Mouse (Mus musculus) heart, adult 2 months (tissue): ENCODE measurements around the gene Ipcef1. TPM values are rescaled to one million over a fixed set of nuclear protein-coding genes. Genes with fewer than 3 reads are reported as not detected.

ENCODE experiments used
- DNase-seq, 2 experiments: peaks; one replicate each; pipeline ENCODE4 v3.0.0; 2021
- H3K27ac ChIP-seq: fragments of 200-600 bp; 2 replicates; pipeline ENCODE4 v1.8.1; 2022
- H3K27me3 ChIP-seq: fragments of 200-500 bp; 2 replicates; pipeline ENCODE4 v1.6.1; 2012; ENCODE audit warnings: mild to moderate bottlenecking, low read length, inconsistent platforms, mixed read lengths; ENCODE audit not compliant: control insufficient read depth, insufficient read depth
- H3K36me3 ChIP-seq: fragments of 200-500 bp; 2 replicates; pipeline ENCODE4 v1.6.1; 2012; ENCODE audit warnings: low read length, inconsistent platforms; ENCODE audit not compliant: control insufficient read depth, insufficient read depth
- H3K4me1 ChIP-seq: fragments of 200-500 bp; 2 replicates; pipeline ENCODE4 v1.6.1; 2011; ENCODE audit warnings: low read length; ENCODE audit not compliant: control insufficient read depth, insufficient read depth
- H3K4me3 ChIP-seq: fragments of 200-600 bp; 2 replicates; pipeline ENCODE4 v1.8.1; 2022
- H3K79me2 ChIP-seq: fragments of 200-500 bp; replicated peaks from 2 replicates; pipeline ENCODE4 v1.6.1; 2012; ENCODE audit warnings: mild to moderate bottlenecking, inconsistent platforms, low read length, moderate library complexity, mixed read lengths; ENCODE audit not compliant: control insufficient read depth, insufficient read depth
- H3K9ac ChIP-seq: fragments of 200-500 bp; 2 replicates; pipeline ENCODE4 v1.6.1; 2012; ENCODE audit warnings: low read depth, mild to moderate bottlenecking, control low read depth, inconsistent platforms, low read length, mixed read lengths
- CTCF ChIP-seq: fragments of 200-600 bp; IDR thresholded peaks from 2 replicates; pipeline ENCODE4 v1.8.1; 2022; ENCODE audit warnings: antibody characterized with exemption, mild to moderate bottlenecking, moderate library complexity
- EP300 ChIP-seq: fragments of 200-500 bp; IDR thresholded peaks from 2 replicates; pipeline ENCODE4 v1.6.1; 2011; ENCODE audit warnings: low read depth, low read length, control low read depth; ENCODE audit not compliant: insufficient read depth
- POLR2A ChIP-seq: fragments of 200-500 bp; IDR thresholded peaks from 2 replicates; pipeline ENCODE4 v1.6.1; 2011; ENCODE audit warnings: mild to moderate bottlenecking, low read depth, low read length, control low read depth; ENCODE audit not compliant: insufficient read depth
- WGBS: fragments of 180-500 bp; shearing (Covaris S2); methylation state at CpG from one replicate; pipeline ENCODE4 v1.1.7; 2018; 5-methylcytosine and 5-hydroxymethylcytosine counted together
- intact Hi-C: fragments of 180-260 bp; cut with DNase I; formaldehyde crosslinking; loops from one replicate; pipeline ENCODE4 v1.15.1; 2025
- polyA plus RNA-seq: library from polyadenylated mRNA; depleted of rRNA; stranded (reverse); fragments of >200 nt; gene quantifications from 2 replicates; pipeline ENCODE4 v1.2.3, GENCODE M21; 2012
- total RNA-seq, 2 experiments: library from RNA; stranded (reverse); gene quantifications; 2 replicates each; pipeline ENCODE4 v1.2.3; 2021

Ipcef1 gene
- total and polyA plus RNA-seq, 3 experiments: 0.27 to 0.34 (median 0.31) TPM

DNA sequence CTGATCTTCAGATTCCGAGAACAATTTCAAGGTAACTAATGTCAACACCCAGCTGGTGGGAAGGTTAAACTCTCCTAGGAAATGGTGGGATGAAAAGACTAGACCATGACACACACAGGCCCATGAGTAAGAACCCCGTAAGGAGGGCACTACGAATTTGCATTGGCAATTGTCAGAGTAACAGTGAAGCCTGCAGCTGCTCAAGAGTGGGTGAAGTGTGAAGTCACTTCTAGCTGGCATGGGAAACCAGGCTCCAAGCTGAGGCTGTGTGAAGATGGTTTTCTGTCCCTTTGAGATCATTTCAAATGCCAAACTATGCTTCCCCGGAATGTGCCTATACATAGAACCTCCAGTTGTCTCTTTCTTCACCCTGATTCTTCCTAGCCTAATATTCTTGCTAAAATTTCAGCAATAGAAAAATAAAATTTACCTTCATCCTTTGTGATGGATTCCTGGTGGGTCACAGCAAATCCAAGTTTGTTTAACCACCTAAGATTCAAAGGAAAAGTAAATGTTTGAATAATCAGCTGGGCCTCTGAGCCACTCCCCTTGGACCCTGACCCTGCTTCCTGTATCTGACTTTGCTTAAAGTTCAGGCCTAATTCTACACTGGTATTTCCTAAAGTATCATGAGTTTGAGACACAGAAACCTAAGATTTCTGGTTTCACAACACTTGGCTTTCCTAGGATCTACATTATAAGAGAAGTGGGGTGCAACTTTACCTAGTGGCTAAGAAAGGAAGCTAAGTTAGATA lies 115.4 kb downstream of the Ipcef1 start:
- Histone ChIP-seq H3K27ac (no peak overlapping the region), H3K27me3 (no peaks in the 10 kb centered on the region), H3K9ac (no peak overlapping the region), H3K4me3 (no peak overlapping the region), H3K36me3 (no peaks in the 10 kb centered on the region), H3K4me1 (no peaks in the 10 kb centered on the region), H3K79me2 (no peaks in the 10 kb centered on the region)
- WGBS: 84% methylated on average over 4 of the region's 4 CpGs
- DNase-seq: no peak
- intact Hi-C loops: no loop called here
- TF ChIP-seq POLR2A (no peak), EP300 (no peak), CTCF (no peak)

DNA sequence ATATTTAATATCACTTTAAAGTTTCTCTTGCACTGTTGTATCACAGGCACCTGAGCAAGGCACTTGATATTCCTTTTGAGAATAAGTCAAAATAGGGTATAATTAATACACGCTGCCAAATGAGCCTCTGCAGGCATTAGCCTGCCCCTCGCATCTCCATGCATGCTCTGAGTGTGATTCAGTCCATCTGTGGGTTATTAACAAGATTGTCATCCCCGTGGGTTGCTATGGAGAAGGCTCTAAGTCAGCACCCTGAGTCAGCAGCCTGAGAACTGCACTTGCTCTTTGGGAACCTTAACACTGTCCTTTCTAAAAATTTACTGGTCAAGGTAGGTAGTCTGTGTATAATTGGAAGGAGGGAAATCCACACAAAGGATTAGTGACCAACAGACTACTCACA lies 117.5 kb downstream of the Ipcef1 start:
- no peak overlapping the region for H3K27ac ChIP-seq
- no peak for DNase-seq
- 80% methylated on average over 3 of the region's 3 CpGs for WGBS
- H3K36me3 ChIP-seq: no peaks in the 10 kb centered on the region
- H3K4me3 ChIP-seq: no peak overlapping the region
- no peak for TF ChIP-seq POLR2A
- no peak for TF ChIP-seq EP300
- no peak for TF ChIP-seq CTCF
- no peaks in the 10 kb centered on the region for H3K4me1 ChIP-seq
- no peaks in the 10 kb centered on the region for H3K27me3 ChIP-seq
- H3K79me2 ChIP-seq: no peaks in the 10 kb centered on the region
- no peak overlapping the region for H3K9ac ChIP-seq
- intact Hi-C loops: no loop called here

DNA sequence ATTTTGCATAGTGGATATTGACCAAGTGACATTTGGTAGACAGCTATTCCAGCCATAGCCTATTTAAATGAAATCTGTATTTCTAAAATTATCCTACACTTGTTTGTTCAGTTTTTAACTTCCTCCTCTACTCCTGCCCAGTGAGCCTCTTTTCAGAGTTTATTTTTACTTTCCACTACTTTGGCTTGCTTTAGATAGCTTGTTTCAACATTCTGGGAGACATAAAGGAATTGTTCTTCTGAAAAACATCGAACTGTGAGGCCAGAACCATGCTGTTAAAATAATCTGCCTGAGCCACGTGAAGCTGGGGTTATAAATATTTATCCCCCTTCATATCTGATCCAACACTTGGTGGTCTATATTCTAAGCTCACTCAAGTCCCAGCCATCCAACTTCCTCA lies 121.4 kb downstream of the Ipcef1 start:
- Histone ChIP-seq H3K36me3 (no peaks in the 10 kb centered on the region), H3K9ac (no peak overlapping the region), H3K27me3 (no peaks in the 10 kb centered on the region), H3K4me3 (no peak overlapping the region), H3K27ac (no peak overlapping the region), H3K79me2 (no peaks in the 10 kb centered on the region), H3K4me1 (no peaks in the 10 kb centered on the region)
- WGBS: 37% methylated on average over 2 of the region's 2 CpGs
- TF ChIP-seq POLR2A (no peak), CTCF (no peak), EP300 (no peak)
- no peak for DNase-seq
- intact Hi-C loops: no loop called here

DNA sequence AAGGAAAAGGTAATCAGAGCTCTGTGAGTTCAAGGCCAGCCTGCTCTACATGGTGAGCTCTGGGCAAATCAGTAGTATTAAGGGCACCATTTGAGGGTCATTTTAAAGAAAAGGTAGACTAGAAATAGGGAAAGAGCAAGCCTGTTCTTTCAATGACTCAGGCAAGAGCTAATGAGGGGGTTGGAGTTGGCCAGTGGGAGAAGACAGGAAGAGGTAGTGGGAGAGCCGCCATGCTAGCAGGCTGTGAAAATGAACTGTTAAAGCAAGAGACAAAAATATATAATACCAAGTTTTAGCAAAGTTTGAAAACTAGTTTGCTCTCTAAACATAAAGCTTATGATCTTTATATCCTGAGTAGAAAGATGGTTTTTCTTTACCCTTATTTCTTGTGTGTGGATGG lies 121.9 kb downstream of the Ipcef1 start:
- no peak for DNase-seq
- WGBS: 80% methylated on average over 1 of the region's 1 CpGs
- no peaks in the 10 kb centered on the region for H3K4me1 ChIP-seq
- no peak overlapping the region for H3K4me3 ChIP-seq
- TF ChIP-seq POLR2A (no peak), CTCF (no peak), EP300 (no peak)
- no peaks in the 10 kb centered on the region for H3K79me2 ChIP-seq
- intact Hi-C loops: no loop called here
- H3K27ac ChIP-seq: no peak overlapping the region
- no peak overlapping the region for H3K9ac ChIP-seq
- no peaks in the 10 kb centered on the region for H3K36me3 ChIP-seq
- no peaks in the 10 kb centered on the region for H3K27me3 ChIP-seq

- 43% methylated on average over 1 of the region's 1 CpGs for WGBS
- TF ChIP-seq CTCF (no peak), EP300 (no peak), POLR2A (no peak)
- no peaks in the 10 kb centered on the region for H3K79me2 ChIP-seq
- H3K9ac ChIP-seq: no peak overlapping the region
- no peak overlapping the region for H3K27ac ChIP-seq
- intact Hi-C loops: no loop called here
- no peak for DNase-seq
- H3K4me1 ChIP-seq: no peaks in the 10 kb centered on the region
- H3K36me3 ChIP-seq: no peaks in the 10 kb centered on the region
- no peak overlapping the region for H3K4me3 ChIP-seq
- H3K27me3 ChIP-seq: no peaks in the 10 kb centered on the region
Observed at GRCm38 (mm10) chr10:6928905-6929304, 123.4 kb downstream of the Ipcef1 start.

DNA sequence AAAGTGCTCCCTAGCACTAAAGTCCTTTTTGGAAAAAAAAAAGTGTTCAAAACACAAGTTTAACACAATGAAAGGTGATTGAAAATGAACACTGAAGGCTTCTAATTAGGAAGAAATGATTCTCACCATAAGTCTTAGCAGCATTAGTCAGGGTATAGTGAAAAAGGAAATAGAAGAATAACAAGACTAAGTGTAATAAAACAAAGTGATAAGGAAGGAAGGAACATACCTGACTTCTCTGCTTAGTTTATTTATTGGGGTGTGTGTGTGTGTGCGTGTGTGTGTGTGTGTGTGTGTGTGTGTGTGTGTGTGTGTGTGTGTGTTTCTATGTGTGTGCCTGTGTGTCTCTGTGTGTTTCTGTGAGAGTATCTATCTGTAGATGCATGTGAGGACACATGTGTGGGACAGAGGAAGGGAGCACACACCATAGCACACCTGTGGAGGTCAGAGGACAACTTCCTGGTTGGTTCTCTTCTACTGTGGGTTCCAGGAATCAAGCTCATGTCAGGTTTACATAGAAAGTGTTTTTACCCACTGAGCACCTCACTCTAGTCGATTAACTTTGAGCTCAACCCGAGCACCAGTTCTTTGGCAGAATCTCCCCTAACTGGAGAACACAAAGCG lies 124.6 kb downstream of the Ipcef1 start:
- no peaks in the 10 kb centered on the region for H3K36me3 ChIP-seq
- no peak overlapping the region for H3K27ac ChIP-seq
- 76% methylated on average over 4 of the region's 4 CpGs for WGBS
- no peak for DNase-seq
- H3K4me1 ChIP-seq: no peaks in the 10 kb centered on the region
- no peak overlapping the region for H3K9ac ChIP-seq
- no peaks in the 10 kb centered on the region for H3K27me3 ChIP-seq
- H3K79me2 ChIP-seq: no peaks in the 10 kb centered on the region
- H3K4me3 ChIP-seq: no peak overlapping the region
- TF ChIP-seq CTCF (no peak), EP300 (no peak), POLR2A (no peak)
- intact Hi-C loops: no loop called here
